Mouse (Mus musculus) cerebellum, adult 18-20 months (tissue): ENCODE measurements around the gene Txn2.

ENCODE experiments used
- DNase-seq, 2 experiments: peaks; one replicate each; pipeline ENCODE4 v3.0.0; 2021

Txn2 gene

DNA sequence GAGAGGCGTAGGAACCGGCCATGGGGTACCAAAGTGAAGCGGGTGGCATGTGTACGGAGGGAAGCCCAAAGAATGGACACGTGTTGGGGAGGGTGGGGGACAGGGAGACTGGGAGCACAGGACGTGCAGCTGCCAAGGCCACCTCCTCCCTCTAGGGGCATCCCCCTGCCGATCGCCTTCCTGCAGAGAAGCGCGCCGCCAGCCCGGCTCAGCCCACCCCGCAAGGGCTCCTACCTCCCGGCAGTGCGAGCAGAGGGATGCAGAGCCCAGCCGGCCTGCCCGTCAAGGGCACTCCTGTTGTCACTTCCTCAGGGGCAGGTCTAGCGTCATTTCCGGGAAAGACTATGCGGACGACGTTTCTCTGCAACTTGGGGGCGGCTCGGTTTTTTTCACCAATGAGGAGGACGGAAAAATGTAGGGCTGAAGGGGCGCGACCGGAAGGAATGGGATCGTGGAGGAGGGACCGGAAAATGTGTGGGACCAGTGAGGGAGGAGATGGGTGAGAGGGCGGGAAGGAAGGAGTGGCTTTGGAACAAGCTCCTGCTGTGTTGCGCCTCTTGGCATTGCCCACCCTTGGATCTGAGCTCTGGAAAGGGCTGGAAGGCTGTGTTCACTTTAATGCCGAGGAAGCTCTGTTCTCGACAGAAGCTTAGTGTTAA lies at the start of gene Txn2:
Txn2 (minus strand) TSS at position 334 of the 659 bp plus-strand sequence.
- DNase-seq: peak; percentile 92 to 99

GRCm38 (mm10) chr15:77977663-77978062 lies 48.9 kb upstream of the Txn2 start:
- DNase-seq: no peak

DNA sequence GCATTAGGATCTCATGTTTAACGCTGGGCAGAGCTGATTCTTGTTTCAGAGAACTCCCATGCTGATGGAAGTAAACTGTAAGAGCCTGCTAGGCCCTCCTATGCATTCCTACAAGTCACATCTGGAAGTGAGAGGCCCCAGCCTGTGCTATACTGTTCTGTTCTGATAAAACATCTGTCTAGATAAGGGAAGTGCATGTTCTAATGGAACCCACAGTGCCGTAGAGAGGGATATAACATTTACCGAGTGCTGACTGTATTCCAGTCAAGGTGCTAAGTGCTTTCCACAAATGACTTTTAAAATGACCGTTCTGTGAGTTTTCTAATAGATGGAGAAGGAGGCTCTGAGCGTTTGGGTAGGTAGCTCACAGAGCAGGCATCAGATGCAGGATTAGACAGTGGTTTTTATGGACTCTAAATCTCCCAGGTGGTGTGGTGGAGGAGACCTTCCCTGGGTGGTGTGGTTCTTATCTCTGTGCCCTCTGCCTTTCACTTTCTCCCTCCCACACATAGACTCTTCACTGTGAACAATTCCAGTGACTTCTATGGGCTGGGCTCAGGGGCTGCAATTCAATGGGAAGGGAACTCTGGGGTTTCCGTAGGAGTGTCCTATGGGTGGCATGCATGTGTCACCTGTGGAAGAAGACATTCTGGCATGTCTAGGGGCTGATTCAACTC lies 45.5 kb upstream of the Txn2 start:
- no peak for DNase-seq

GRCm38 (mm10) chr15:77970470-77971292 lies 41.9 kb upstream of the Txn2 start, which contains the start of gene Eif3d:
Gene Eif3d (minus strand): TSS chr15:77970813.
- DNase-seq: peak; percentile 95 to 99

DNA sequence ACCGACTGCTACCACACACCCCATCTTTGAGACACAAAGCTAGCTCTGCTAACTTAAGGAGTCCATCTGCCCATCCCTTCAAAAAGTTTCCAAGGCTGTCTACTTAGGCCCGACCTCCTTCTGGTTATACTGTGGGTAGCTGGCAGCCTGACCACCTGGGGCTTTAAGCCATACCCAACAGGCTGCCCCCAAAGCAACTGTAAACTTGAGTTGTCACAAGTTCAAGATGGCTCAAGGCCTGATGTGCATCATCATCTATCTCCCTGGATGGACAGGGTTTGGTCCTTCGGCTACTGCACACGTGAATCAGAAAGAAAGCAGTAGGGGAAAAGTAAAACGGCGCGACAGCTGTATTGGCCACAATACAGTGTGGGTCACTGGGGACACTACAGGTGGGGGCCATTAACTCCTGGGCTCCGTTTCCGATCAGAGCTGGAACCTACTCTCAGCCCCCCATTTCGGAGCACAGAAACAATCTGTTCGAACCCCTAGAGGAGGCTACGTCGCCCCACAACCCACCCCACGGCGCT lies 41.2 kb upstream of the Txn2 start:
- DNase-seq: no peak

GRCm38 (mm10) chr15:77965117-77965528 lies 36.3 kb upstream of the Txn2 start:
- DNase-seq: no peak

- DNase-seq: no peak
These were observed 33.6 kb upstream of the Txn2 start for GRCm38 (mm10) chr15:77962447-77962846.

GRCm38 (mm10) chr15:77960693-77961092 lies 31.9 kb upstream of the Txn2 start:
- no peak for DNase-seq

DNA sequence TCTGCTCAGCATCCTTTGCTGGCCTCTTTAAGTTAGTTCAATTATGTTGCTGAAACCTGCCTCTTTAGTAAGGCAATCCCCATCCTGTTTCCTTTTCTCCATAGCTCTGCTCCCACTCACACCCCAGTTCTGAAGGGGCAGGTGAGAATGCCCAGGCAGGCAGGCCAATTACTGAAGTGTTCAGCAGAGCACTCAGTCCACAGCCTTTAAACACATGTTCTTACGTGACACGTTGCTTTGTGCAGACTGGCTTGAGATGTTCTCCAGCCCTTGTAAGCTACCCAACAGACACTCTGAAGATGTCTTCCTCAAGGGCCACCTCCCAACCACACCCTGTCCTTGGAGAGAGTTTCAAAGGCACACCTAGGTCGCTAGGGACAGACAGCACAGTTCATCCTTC lies 29.3 kb upstream of the Txn2 start:
- DNase-seq: no peak

- DNase-seq: no peak
These were observed 28.8 kb upstream of the Txn2 start for GRCm38 (mm10) chr15:77957625-77958024.

- peak; percentile 91 to 93 for DNase-seq
These were observed 27.6 kb upstream of the Txn2 start, which contains the start of gene Foxred2 for GRCm38 (mm10) chr15:77956404-77956901. Gene Foxred2 (minus strand): TSS chr15:77956722.

GRCm38 (mm10) chr15:77955440-77956403 lies 26.9 kb upstream of the Txn2 start:
- DNase-seq: peak; percentile 51 to 63

DNA sequence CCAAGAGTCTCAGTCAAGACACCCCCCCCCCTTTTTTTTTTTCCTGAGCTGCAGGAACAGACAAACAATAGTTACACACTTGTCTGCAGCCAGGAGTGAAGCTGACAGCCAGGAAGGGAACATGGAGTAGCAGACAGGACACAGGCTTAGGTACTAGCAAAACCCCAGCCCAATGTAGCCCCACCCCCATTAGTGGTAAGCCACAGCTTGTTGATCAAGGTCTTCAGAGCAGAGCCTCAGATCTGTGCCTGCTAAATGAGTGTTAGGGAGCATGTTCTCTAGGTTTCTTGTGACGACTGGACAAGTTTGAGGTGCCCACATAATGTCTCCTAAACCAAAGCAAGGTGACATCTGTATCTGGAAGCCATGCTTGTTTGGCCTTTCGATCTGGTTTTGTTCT lies 25.6 kb upstream of the Txn2 start:
- no peak for DNase-seq

- peak; percentile 74 to 89 for DNase-seq
These were observed 24.1 kb upstream of the Txn2 start for GRCm38 (mm10) chr15:77952921-77953320.

DNA sequence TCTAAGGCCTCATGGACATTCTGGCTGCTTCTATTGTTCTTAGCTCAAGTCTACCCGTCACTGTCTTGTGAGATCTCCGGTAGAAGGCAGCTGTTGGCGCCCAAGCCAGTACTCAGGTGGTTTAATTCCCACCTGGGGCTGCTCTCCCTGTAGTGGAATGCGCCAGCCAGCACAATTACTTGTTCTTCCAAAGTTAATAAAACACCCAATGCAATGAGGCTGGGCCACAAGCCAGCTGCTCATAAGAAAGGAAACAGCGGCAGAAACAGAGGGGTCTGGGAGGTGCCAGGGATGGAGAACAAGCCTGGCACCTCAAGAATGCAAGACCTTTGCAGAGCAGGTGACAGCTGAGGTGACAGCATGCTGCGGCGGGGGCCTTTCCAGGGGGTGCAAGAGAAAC lies 20.3 kb upstream of the Txn2 start:
- DNase-seq: no peak

- DNase-seq: no peak
These were observed 16.9 kb upstream of the Txn2 start for GRCm38 (mm10) chr15:77945711-77946110.

- no peak for DNase-seq
These were observed 12.8 kb upstream of the Txn2 start for GRCm38 (mm10) chr15:77941563-77941962.

GRCm38 (mm10) chr15:77938516-77938915 lies 9.7 kb upstream of the Txn2 start:
- no peak for DNase-seq

DNA sequence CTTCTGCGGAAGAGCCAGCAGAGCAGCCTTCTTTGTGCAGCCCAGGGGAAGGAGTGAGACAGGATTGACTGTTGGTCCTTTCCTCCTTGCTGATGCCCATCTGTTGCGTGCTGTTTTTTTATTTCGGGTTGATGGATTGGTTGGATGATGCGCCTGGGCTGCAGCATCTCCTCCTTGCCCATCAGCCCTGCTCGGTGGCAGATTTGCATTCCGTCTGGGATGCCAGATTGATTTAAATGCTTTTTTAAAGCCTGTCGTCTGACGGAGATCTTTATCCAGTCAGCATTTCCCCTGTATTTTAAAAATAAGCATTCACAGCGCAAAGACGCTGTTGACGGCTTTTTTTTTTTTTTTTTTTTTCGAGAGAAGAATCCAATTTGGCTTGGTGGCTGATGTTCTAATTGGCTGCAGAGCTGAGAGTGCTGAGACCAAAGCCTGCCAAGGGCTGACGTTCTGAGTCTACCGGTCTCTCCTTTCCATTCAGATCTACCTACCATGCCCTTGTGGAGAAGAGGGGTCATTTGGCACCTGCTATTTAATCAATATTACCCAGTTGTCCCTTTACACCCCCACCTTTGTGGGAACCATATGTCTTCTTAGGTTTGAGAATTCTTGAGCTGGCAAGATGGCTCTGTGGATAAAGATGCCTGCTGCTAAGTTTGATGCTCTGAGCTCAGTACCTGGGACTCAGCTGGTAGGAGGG lies 7.0 kb upstream of the Txn2 start:
- peak; percentile 61 for DNase-seq

- peak in 1 of 2 experiments; percentile 48 for DNase-seq
These were observed 6.2 kb upstream of the Txn2 start for GRCm38 (mm10) chr15:77934968-77935367.

DNA sequence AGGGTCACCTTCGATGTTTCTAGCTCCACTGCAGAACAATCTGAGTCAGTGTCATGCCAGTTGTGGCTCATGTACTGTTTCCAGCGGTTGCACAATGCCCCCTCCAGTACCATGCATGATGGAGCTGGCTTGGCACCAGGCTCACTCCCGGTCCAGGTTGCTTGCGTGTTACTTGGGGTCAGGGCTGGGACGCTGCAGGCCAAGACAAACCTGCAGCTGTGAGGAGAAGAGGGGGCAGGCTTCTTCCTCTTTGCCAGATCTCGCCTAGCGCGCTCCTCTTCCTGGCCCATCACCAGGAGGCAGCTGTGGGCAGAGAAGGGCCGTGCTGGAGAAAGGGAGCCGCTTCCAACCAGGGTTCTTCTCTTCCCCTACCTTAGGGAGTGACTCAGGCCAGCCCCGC lies 5.5 kb upstream of the Txn2 start:
- peak; percentile 31 to 49 for DNase-seq
